Mouse (Mus musculus): ENCODE measurements at regions not wholly inside any gene's neighbourhood (a gene's known extent, or its start where the extent isn't known, plus 50 kb on each side); places are given as distances from the start of the nearest gene placed in this dataset.

- no peak for DNase-seq
Observed at GRCm38 (mm10) chr2:48469357-48469756, 344.6 kb upstream of the Acvr2a start.

- no peak for DNase-seq
Observed at GRCm38 (mm10) chr2:48473102-48473501, 340.8 kb upstream of the Acvr2a start.

- no peak for DNase-seq
Observed at GRCm38 (mm10) chr2:48474642-48475041, 339.3 kb upstream of the Acvr2a start.

GRCm38 (mm10) chr2:48476777-48477176 lies 337.1 kb upstream of the Acvr2a start:
- DNase-seq: no peak

- DNase-seq: no peak
Observed at GRCm38 (mm10) chr2:48477336-48477735, 336.6 kb upstream of the Acvr2a start.

- no peak for DNase-seq
Observed at GRCm38 (mm10) chr2:48479601-48480000, 334.3 kb upstream of the Acvr2a start.

- DNase-seq: no peak
Observed at GRCm38 (mm10) chr2:48480428-48481191, 333.3 kb upstream of the Acvr2a start.

- DNase-seq: no peak
Observed at GRCm38 (mm10) chr2:48481209-48481742, 332.6 kb upstream of the Acvr2a start.

GRCm38 (mm10) chr2:48493574-48493973 lies 320.3 kb upstream of the Acvr2a start:
- DNase-seq: no peak

- no peak for DNase-seq
Observed at GRCm38 (mm10) chr2:48494065-48494464, 319.8 kb upstream of the Acvr2a start.

- no peak for DNase-seq
Observed at GRCm38 (mm10) chr2:48494632-48495031, 319.3 kb upstream of the Acvr2a start.

GRCm38 (mm10) chr2:48498047-48498723 lies 315.7 kb upstream of the Acvr2a start:
- DNase-seq: no peak

GRCm38 (mm10) chr2:48499396-48499795 lies 314.5 kb upstream of the Acvr2a start:
- no peak for DNase-seq

GRCm38 (mm10) chr2:48501387-48501786 lies 312.5 kb upstream of the Acvr2a start:
- no peak for DNase-seq

GRCm38 (mm10) chr2:48513848-48514247 lies 300.1 kb upstream of the Acvr2a start:
- no peak for DNase-seq

- DNase-seq: no peak
Observed at GRCm38 (mm10) chr2:48519838-48520404, 294.0 kb upstream of the Acvr2a start.

- DNase-seq: no peak
Observed at GRCm38 (mm10) chr2:48520535-48520971, 293.4 kb upstream of the Acvr2a start.

GRCm38 (mm10) chr2:48535453-48535852 lies 278.5 kb upstream of the Acvr2a start:
- no peak for DNase-seq

GRCm38 (mm10) chr2:48536930-48537329 lies 277.0 kb upstream of the Acvr2a start:
- DNase-seq: no peak

- DNase-seq: no peak
Observed at GRCm38 (mm10) chr2:48538668-48539341, 275.1 kb upstream of the Acvr2a start.

GRCm38 (mm10) chr2:48539465-48540055 lies 274.3 kb upstream of the Acvr2a start:
- DNase-seq: no peak

- DNase-seq: no peak
Observed at GRCm38 (mm10) chr2:48544377-48544776, 269.5 kb upstream of the Acvr2a start.

- DNase-seq: no peak
Observed at GRCm38 (mm10) chr2:48545072-48545471, 268.8 kb upstream of the Acvr2a start.
